Mouse (Mus musculus) intestine, embryonic 14.5 days (tissue): ENCODE measurements around the gene Gm47996. TPM values are rescaled to one million over a fixed set of nuclear protein-coding genes. Genes with fewer than 3 reads are reported as not detected.
"Not testable (repeated sequence)": the region's sequence is repeated elsewhere in the genome, so short reads cannot be mapped to it uniquely, and the experiment has no call there.

Source experiments
- ATAC-seq: fragments of 200-750 bp; cut with Nextera tagmentation; replicated peaks from 2 replicates; pipeline ENCODE4 v1.8.0; 2017; ENCODE audit warnings: low read depth, moderate number of reproducible peaks, moderate TSS enrichment, moderate library complexity; ENCODE audit not compliant: low FRiP score, low TSS enrichment
- DNase-seq: peaks from one replicate; pipeline ENCODE4 v3.0.0-alpha.2; 2018; ENCODE audit warnings: low spot score
- H3K27ac ChIP-seq: fragments of 300-500 bp; sonication (generic); 2 replicates; pipeline ENCODE4 v1.5.1; 2014; ENCODE audit warnings: low read depth, mild to moderate bottlenecking, control low read depth
- H3K27me3 ChIP-seq: fragments of 300-500 bp; sonication (generic); replicated peaks from 2 replicates; pipeline ENCODE4 v1.6.1; 2014; ENCODE audit warnings: low read length, control low read depth; ENCODE audit not compliant: control insufficient read depth, insufficient read depth
- H3K36me3 ChIP-seq: fragments of 300-500 bp; sonication (generic); 2 replicates; pipeline ENCODE4 v1.6.1; 2014; ENCODE audit warnings: low read length, control low read depth; ENCODE audit not compliant: control insufficient read depth, insufficient read depth
- H3K4me1 ChIP-seq: fragments of 300-500 bp; sonication (generic); replicated peaks from 2 replicates; pipeline ENCODE4 v1.6.1; 2014; ENCODE audit warnings: low read length, control low read depth, mixed read lengths; ENCODE audit not compliant: control insufficient read depth, insufficient read depth
- H3K4me2 ChIP-seq: fragments of 300-500 bp; sonication (generic); 2 replicates; pipeline ENCODE4 v1.6.1; 2014; ENCODE audit warnings: low read length
- H3K4me3 ChIP-seq: fragments of 300-500 bp; sonication (generic); 2 replicates; pipeline ENCODE4 v1.5.1; 2014; ENCODE audit warnings: low read depth, low read length, control low read depth, mixed read lengths
- H3K9ac ChIP-seq: fragments of 300-500 bp; sonication (generic); 2 replicates; pipeline ENCODE4 v1.6.1; 2014; ENCODE audit warnings: mild to moderate bottlenecking, low read length
- H3K9me3 ChIP-seq: fragments of 300-500 bp; sonication (generic); 2 replicates; pipeline ENCODE4 v1.6.1; 2016; ENCODE audit warnings: low read length, control low read depth; ENCODE audit not compliant: control insufficient read depth
- WGBS: fragments of 180-500 bp; shearing (Covaris S2); extraction: QIAGEN DNeasy Blood & Tissue Kit; methylation state at CpG from one replicate; pipeline ENCODE4 v1.1.7; 2014; 5-methylcytosine and 5-hydroxymethylcytosine counted together
- polyA plus RNA-seq: library from polyadenylated mRNA; unstranded; fragments of >200 nt; fragmentation: Nextera tagmentation; extraction: Ambion mirVana; gene quantifications from 2 replicates; pipeline ENCODE4 v1.2.1, GENCODE M21; 2014

Gene Gm47996
- polyA plus RNA-seq, 1 experiment from 2014 or later: not detected

DNA sequence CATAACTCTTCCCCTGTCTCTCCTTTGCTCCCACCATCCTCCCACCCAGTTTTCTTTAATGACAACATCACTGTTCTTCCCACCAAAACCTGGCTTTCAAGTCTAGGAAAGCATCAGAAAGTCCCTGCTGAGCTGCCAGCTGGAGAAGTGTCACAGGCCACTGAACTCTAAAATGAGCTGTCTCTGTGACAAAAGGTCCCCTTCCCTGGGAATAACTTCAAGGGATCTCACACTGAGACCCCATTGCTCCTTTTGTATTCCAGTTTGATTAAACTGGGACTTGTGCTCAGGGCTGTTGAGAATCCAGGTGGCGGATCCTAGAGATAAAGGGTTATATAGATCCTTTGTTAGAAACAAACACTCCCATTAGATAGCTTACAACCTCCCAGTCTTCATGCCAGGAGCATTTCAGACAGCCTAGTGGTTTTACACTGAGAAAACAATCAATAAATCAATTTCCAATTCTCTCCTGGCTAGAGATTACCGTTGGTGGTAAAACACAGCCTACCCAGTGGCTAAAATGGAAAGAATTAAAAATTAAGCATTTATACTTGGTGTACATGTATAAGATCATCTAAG, 31.3 kb upstream of the Gm47996 start:
- Histone ChIP-seq H3K27ac (no peak overlapping the region), H3K4me3 (no peak overlapping the region), H3K27me3 (no peaks in the 10 kb centered on the region), H3K9me3 (no peaks in the 10 kb centered on the region), H3K36me3 (no peaks in the 10 kb centered on the region), H3K4me2 (no peak overlapping the region), H3K4me1 (no peaks in the 10 kb centered on the region), H3K9ac (no peak overlapping the region)
- no peak for ATAC-seq
- 48% methylated on average over 2 of the region's 2 CpGs for WGBS
- DNase-seq: no peak

DNA sequence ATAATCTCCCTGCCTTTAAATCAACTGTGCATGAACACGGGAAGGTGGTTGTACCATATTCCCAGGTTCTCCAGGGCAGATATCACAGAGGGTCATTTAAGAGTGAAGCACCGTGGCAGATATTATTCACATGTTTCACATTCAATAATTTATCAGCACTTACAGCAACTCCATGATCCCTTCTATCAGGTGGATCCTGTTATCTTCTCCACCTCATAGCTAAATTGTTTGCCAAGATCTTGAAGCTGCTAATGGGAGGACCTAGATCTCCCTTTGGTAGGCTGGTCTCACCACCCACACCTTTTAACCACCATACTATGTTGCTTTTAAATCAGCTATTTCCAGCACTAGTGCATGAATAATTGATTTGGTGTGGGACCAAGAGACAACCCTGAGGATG, 29.8 kb upstream of the Gm47996 start:
- H3K4me2 ChIP-seq: no peak overlapping the region
- 74% methylated on average over 2 of the region's 2 CpGs for WGBS
- H3K36me3 ChIP-seq: no peaks in the 10 kb centered on the region
- H3K9ac ChIP-seq: no peak overlapping the region
- no peak overlapping the region for H3K27ac ChIP-seq
- no peak for DNase-seq
- H3K9me3 ChIP-seq: no peaks in the 10 kb centered on the region
- no peaks in the 10 kb centered on the region for H3K27me3 ChIP-seq
- no peak overlapping the region for H3K4me3 ChIP-seq
- no peak for ATAC-seq
- no peaks in the 10 kb centered on the region for H3K4me1 ChIP-seq

GRCm38 (mm10) chr1:151182266-151182665, 27.7 kb upstream of the Gm47996 start, which contains the start of gene Gm47985:
Gene Gm47985, plus strand, starts transcription at chr1:151182537.
- H3K9me3 ChIP-seq, H3K4me2 ChIP-seq, DNase-seq, H3K36me3 ChIP-seq, ATAC-seq, H3K27ac ChIP-seq, H3K27me3 ChIP-seq, H3K9ac ChIP-seq, H3K4me3 ChIP-seq, H3K4me1 ChIP-seq: not testable (repeated sequence)
- WGBS: no CpG with 5 or more reads among the region's 7 CpGs

DNA sequence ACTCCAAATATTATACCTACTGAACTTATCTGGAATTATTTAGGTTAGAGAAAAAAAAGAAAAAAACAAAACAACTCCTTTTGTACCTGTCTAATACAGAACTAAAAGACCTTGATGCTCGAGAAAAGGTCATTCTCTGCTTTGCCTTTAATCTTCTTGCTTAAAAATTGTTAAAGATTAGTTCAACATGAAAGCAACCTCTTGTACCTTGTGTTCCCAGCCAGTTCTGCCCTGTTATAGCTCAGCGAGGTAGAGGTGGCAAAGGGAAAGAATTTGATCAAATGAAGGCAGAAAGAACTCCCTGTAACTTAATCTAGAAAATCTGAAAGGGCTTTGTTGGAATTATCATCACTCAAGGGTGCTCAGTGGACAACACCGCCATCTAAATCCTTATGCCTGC, 23.7 kb upstream of the Gm47996 start:
- H3K27me3 ChIP-seq, H3K36me3 ChIP-seq, H3K4me3 ChIP-seq, H3K4me2 ChIP-seq, ATAC-seq, H3K27ac ChIP-seq, H3K9me3 ChIP-seq, H3K9ac ChIP-seq, DNase-seq, H3K4me1 ChIP-seq: not testable (repeated sequence)
- 82% methylated on average over 3 of the region's 3 CpGs for WGBS

- ATAC-seq, H3K27ac ChIP-seq, H3K27me3 ChIP-seq, H3K4me2 ChIP-seq, H3K36me3 ChIP-seq, H3K9me3 ChIP-seq, H3K4me3 ChIP-seq, H3K9ac ChIP-seq, DNase-seq, H3K4me1 ChIP-seq: not testable (repeated sequence)
- 82% methylated on average over 4 of the region's 4 CpGs for WGBS
These were observed 23.0 kb upstream of the Gm47996 start for GRCm38 (mm10) chr1:151186879-151187424.

- ATAC-seq: no peak
- H3K9me3 ChIP-seq: no peaks in the 10 kb centered on the region
- DNase-seq: no peak
- H3K27me3 ChIP-seq: no peaks in the 10 kb centered on the region
- H3K36me3 ChIP-seq: no peaks in the 10 kb centered on the region
- no peaks in the 10 kb centered on the region for H3K4me1 ChIP-seq
- H3K27ac ChIP-seq: no peak overlapping the region
- WGBS: 86% methylated on average over 4 of the region's 4 CpGs
- no peak overlapping the region for H3K9ac ChIP-seq
- H3K4me3 ChIP-seq: no peak overlapping the region
- no peak overlapping the region for H3K4me2 ChIP-seq
These were observed 21.5 kb upstream of the Gm47996 start for GRCm38 (mm10) chr1:151188469-151188868.

GRCm38 (mm10) chr1:151192075-151192474, 17.9 kb upstream of the Gm47996 start, which contains the start of gene Gm8947:
Gene Gm8947, plus strand, starts transcription at chr1:151192376.
- not testable (repeated sequence) for H3K9ac ChIP-seq, H3K9me3 ChIP-seq, DNase-seq, H3K27ac ChIP-seq, ATAC-seq, H3K4me1 ChIP-seq, H3K36me3 ChIP-seq, H3K4me2 ChIP-seq, H3K27me3 ChIP-seq, H3K4me3 ChIP-seq
- no CpG with 5 or more reads among the region's 7 CpGs for WGBS

- H3K27me3 ChIP-seq, H3K4me2 ChIP-seq, ATAC-seq, H3K4me3 ChIP-seq, H3K9me3 ChIP-seq, DNase-seq, H3K4me1 ChIP-seq, H3K36me3 ChIP-seq, H3K27ac ChIP-seq, H3K9ac ChIP-seq: not testable (repeated sequence)
- WGBS: 94% methylated on average over 13 of the region's 15 CpGs
These were observed 17.2 kb upstream of the Gm47996 start for GRCm38 (mm10) chr1:151192739-151193138.

- H3K9me3 ChIP-seq, H3K27me3 ChIP-seq, H3K9ac ChIP-seq, H3K36me3 ChIP-seq, H3K4me3 ChIP-seq, ATAC-seq, H3K4me2 ChIP-seq, H3K4me1 ChIP-seq, H3K27ac ChIP-seq, DNase-seq: not testable (repeated sequence)
- WGBS: 71% methylated on average over 4 of the region's 4 CpGs
These were observed 13.9 kb upstream of the Gm47996 start for GRCm38 (mm10) chr1:151195986-151196385.
